Mouse (Mus musculus) E14TG2a.4 (cell line): ENCODE results near the gene Myh6.

Experiments used
- CTCF ChIP-seq: conservative IDR thresholded peaks from 2 replicates; pipeline ENCODE4 v1.5.1; 2014; ENCODE audit warnings: low read length
- NANOG ChIP-seq: IDR thresholded peaks from 2 replicates; pipeline ENCODE4 v1.6.1; 2014; ENCODE audit warnings: borderline replicate concordance, low read length, mixed read lengths
- POU5F1 ChIP-seq: IDR thresholded peaks from 2 replicates; pipeline ENCODE4 v1.6.1; 2014; ENCODE audit warnings: low read length, borderline replicate concordance

GRCm38 (mm10) chr14:54992196-54992595 lies 25.5 kb upstream of the Myh6 start:
- no peak for TF ChIP-seq CTCF
- TF ChIP-seq NANOG: no peak
- no peak for TF ChIP-seq POU5F1
